Mouse (Mus musculus): ENCODE measurements at regions not wholly inside any gene's neighbourhood (a gene's known extent, or its start where the extent isn't known, plus 50 kb on each side); places are given as distances from the start of the nearest gene placed in this dataset.

DNA sequence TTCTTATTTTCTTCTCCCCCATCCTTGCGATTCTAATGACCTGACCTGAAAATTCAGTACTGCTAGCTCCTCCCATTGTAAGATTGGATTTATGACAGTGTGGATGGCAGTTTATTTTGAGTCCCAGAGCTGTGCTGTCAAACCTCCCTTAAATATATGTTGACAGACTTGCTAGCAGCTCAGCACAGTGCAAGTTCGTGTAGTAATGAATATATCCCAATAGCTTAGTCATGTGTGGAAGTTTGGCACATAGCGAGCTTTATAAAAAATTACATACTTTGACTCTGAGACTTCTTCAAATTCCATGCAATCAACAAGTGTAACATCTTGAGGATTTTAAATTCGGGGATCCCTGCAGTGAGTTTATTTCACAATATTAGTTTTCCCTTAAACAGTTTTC, 243.5 kb downstream of the Slc16a7 start:
- no peaks in the 10 kb centered on the region for H3K36me3 ChIP-seq (ENCODE audit: control insufficient read depth, insufficient read depth, low read length, poor library complexity, severe bottlenecking)
- TF ChIP-seq MAFK (IDR thresholded peaks at IDR 0.05; ENCODE audit: insufficient read depth, low read depth, low read length) (no peak), HCFC1 (IDR thresholded peaks at IDR 0.05; ENCODE audit: borderline replicate concordance, insufficient read depth, low read length) (no peak), ZC3H11A (IDR thresholded peaks at IDR 0.05; ENCODE audit: borderline replicate concordance, low read depth, low read length) (no peak), ZNF384 (IDR thresholded peaks at IDR 0.05; ENCODE audit: low read depth, low read length) (no peak), CHD2 (IDR thresholded peaks at IDR 0.05; ENCODE audit: low read depth, low read length) (no peak)
- no peak overlapping the region for H3K9ac ChIP-seq (ENCODE audit: insufficient read depth, low read depth, low read length, poor library complexity, severe bottlenecking)
- no peak overlapping the region for H3K4me3 ChIP-seq (ENCODE audit: insufficient read depth in 1 of 2, low read depth in 1 of 2, low read length in 2 of 2, poor library complexity in 1 of 2, severe bottlenecking in 1 of 2)
- DNase-seq (ENCODE audit: low read depth, low spot score): no peak
- in situ Hi-C loops (cut with MboI; ENCODE audit: low sequenced_read_pairs in 2 of 2, unreplicated experiment in 2 of 2): no loop called here
- H3K4me1 ChIP-seq (ENCODE audit: control insufficient read depth in 2 of 2, insufficient read depth in 2 of 2, low read length in 2 of 2, poor library complexity in 1 of 2): no peaks in the 10 kb centered on the region
- no peaks in the 10 kb centered on the region for H3K9me3 ChIP-seq (ENCODE audit: control insufficient read depth, insufficient read depth, low read depth, low read length)
- no peak overlapping the region for H3K27ac ChIP-seq (ENCODE audit: insufficient read depth, low read depth, low read length, poor library complexity, severe bottlenecking)

DNA sequence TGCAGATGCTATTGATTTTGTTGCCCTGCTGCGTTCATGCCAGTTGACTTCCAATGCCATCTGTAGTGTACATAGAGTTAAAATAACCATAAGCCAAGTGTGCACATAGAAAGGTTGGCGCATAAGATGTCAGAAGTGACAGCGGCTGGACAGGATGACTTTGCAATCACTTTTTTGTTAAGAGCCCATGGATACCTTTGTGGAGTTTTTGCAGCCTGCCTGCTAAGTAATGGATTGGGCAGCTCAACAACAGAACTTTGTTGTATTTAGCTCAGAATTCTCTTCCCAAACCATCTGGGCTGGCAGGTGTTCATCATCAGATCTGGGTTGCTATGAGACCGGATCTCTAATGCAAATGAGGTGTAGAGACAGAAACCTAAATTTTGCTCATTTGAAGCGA, 267.5 kb downstream of the Slc16a7 start:
- Histone ChIP-seq H3K4me3 (ENCODE audit: insufficient read depth in 1 of 2, low read depth in 1 of 2, low read length in 2 of 2, poor library complexity in 1 of 2, severe bottlenecking in 1 of 2) (no peak overlapping the region), H3K27ac (ENCODE audit: insufficient read depth, low read depth, low read length, poor library complexity, severe bottlenecking) (no peak overlapping the region), H3K9ac (ENCODE audit: insufficient read depth, low read depth, low read length, poor library complexity, severe bottlenecking) (no peak overlapping the region), H3K36me3 (ENCODE audit: control insufficient read depth, insufficient read depth, low read length, poor library complexity, severe bottlenecking) (no peaks in the 10 kb centered on the region), H3K4me1 (ENCODE audit: control insufficient read depth in 2 of 2, insufficient read depth in 2 of 2, low read length in 2 of 2, poor library complexity in 1 of 2) (no peaks in the 10 kb centered on the region), H3K9me3 (ENCODE audit: control insufficient read depth, insufficient read depth, low read depth, low read length) (no peaks in the 10 kb centered on the region)
- no peak for TF ChIP-seq MAFK (IDR thresholded peaks at IDR 0.05; ENCODE audit: insufficient read depth, low read depth, low read length)
- TF ChIP-seq CHD2 (IDR thresholded peaks at IDR 0.05; ENCODE audit: low read depth, low read length): no peak
- no peak for TF ChIP-seq ZC3H11A (IDR thresholded peaks at IDR 0.05; ENCODE audit: borderline replicate concordance, low read depth, low read length)
- no peak for TF ChIP-seq HCFC1 (IDR thresholded peaks at IDR 0.05; ENCODE audit: borderline replicate concordance, insufficient read depth, low read length)
- TF ChIP-seq ZNF384 (IDR thresholded peaks at IDR 0.05; ENCODE audit: low read depth, low read length): no peak
- DNase-seq (ENCODE audit: low read depth, low spot score): no peak
- in situ Hi-C loops (cut with MboI; ENCODE audit: low sequenced_read_pairs in 2 of 2, unreplicated experiment in 2 of 2): loop anchor here in 1 of 2 experiments (25.0 kb wide), 2 partner anchors 291 to 416 kb away; no protein-coding TSS in a partner anchor

DNA sequence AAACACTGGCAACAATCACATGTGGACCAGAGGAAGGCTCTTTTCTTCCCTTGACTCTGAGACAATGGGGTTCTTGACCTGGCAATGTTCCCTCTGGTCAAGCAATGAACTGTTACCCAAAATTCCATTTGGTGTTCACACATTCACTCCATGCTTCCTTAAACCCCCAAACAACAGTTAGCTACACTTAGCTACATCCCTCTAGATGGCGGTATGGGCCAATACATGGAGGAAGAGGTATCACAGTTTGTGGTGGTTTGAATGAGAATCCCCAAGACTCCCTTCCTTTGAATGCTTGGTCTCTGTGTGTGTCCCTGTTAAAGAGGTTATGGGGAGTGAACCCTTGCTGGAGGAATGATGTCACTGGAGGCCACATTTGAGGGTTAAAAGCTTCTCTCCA, 274.9 kb downstream of the Slc16a7 start:
- H3K4me3 ChIP-seq (ENCODE audit: insufficient read depth in 1 of 2, low read depth in 1 of 2, low read length in 2 of 2, poor library complexity in 1 of 2, severe bottlenecking in 1 of 2): no peak overlapping the region
- TF ChIP-seq HCFC1 (IDR thresholded peaks at IDR 0.05; ENCODE audit: borderline replicate concordance, insufficient read depth, low read length): no peak
- no peak for TF ChIP-seq CHD2 (IDR thresholded peaks at IDR 0.05; ENCODE audit: low read depth, low read length)
- TF ChIP-seq ZNF384 (IDR thresholded peaks at IDR 0.05; ENCODE audit: low read depth, low read length): no peak
- no peak for TF ChIP-seq MAFK (IDR thresholded peaks at IDR 0.05; ENCODE audit: insufficient read depth, low read depth, low read length)
- peak; percentile 65; the same call in 1 of the 2 replicates for TF ChIP-seq ZC3H11A (IDR thresholded peaks at IDR 0.05; ENCODE audit: borderline replicate concordance, low read depth, low read length)
- no peak overlapping the region for H3K27ac ChIP-seq (ENCODE audit: insufficient read depth, low read depth, low read length, poor library complexity, severe bottlenecking)
- no peaks in the 10 kb centered on the region for H3K9me3 ChIP-seq (ENCODE audit: control insufficient read depth, insufficient read depth, low read depth, low read length)
- no peaks in the 10 kb centered on the region for H3K36me3 ChIP-seq (ENCODE audit: control insufficient read depth, insufficient read depth, low read length, poor library complexity, severe bottlenecking)
- H3K9ac ChIP-seq (ENCODE audit: insufficient read depth, low read depth, low read length, poor library complexity, severe bottlenecking): no peak overlapping the region
- peak; percentile 47 for DNase-seq (ENCODE audit: low read depth, low spot score)
- H3K4me1 ChIP-seq (ENCODE audit: control insufficient read depth in 2 of 2, insufficient read depth in 2 of 2, low read length in 2 of 2, poor library complexity in 1 of 2): no peaks in the 10 kb centered on the region
- in situ Hi-C loops (cut with MboI; ENCODE audit: low sequenced_read_pairs in 2 of 2, unreplicated experiment in 2 of 2): loop anchor here in 1 of 2 experiments (25.0 kb wide), 2 partner anchors 298 to 423 kb away; no protein-coding TSS in a partner anchor

DNA sequence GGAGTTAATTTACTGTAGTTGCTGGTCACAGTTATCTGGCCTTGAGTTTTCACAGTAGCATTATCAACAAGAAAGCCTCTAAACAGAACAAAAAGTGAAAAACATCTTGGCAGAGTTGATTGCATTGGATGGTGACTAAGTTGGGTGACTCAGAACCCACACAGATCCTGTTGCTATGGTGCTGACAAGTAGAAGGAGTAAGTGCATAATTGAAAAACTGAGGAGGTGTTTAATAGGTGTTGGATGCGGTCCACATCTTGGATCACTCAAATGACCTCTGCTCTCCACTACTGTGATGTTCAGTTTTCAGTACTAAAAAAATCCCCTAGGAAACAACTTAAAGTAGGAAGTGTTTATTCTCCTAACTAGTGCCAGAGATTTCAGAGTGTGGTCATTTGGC, 280.3 kb downstream of the Slc16a7 start:
- DNase-seq (ENCODE audit: low read depth, low spot score): no peak
- Histone ChIP-seq H3K4me1 (ENCODE audit: control insufficient read depth in 2 of 2, insufficient read depth in 2 of 2, low read length in 2 of 2, poor library complexity in 1 of 2) (no peaks in the 10 kb centered on the region), H3K9ac (ENCODE audit: insufficient read depth, low read depth, low read length, poor library complexity, severe bottlenecking) (no peak overlapping the region), H3K27ac (ENCODE audit: insufficient read depth, low read depth, low read length, poor library complexity, severe bottlenecking) (no peak overlapping the region), H3K4me3 (ENCODE audit: insufficient read depth in 1 of 2, low read depth in 1 of 2, low read length in 2 of 2, poor library complexity in 1 of 2, severe bottlenecking in 1 of 2) (no peak overlapping the region), H3K9me3 (ENCODE audit: control insufficient read depth, insufficient read depth, low read depth, low read length) (no peaks in the 10 kb centered on the region), H3K36me3 (ENCODE audit: control insufficient read depth, insufficient read depth, low read length, poor library complexity, severe bottlenecking) (no peaks in the 10 kb centered on the region)
- in situ Hi-C loops (cut with MboI; ENCODE audit: low sequenced_read_pairs in 2 of 2, unreplicated experiment in 2 of 2): loop anchor here in 1 of 2 experiments (25.0 kb wide), 2 partner anchors 303 to 428 kb away; no protein-coding TSS in a partner anchor
- TF ChIP-seq ZC3H11A (IDR thresholded peaks at IDR 0.05; ENCODE audit: borderline replicate concordance, low read depth, low read length): no peak
- no peak for TF ChIP-seq CHD2 (IDR thresholded peaks at IDR 0.05; ENCODE audit: low read depth, low read length)
- TF ChIP-seq MAFK (IDR thresholded peaks at IDR 0.05; ENCODE audit: insufficient read depth, low read depth, low read length): no peak
- TF ChIP-seq ZNF384 (IDR thresholded peaks at IDR 0.05; ENCODE audit: low read depth, low read length): no peak
- no peak for TF ChIP-seq HCFC1 (IDR thresholded peaks at IDR 0.05; ENCODE audit: borderline replicate concordance, insufficient read depth, low read length)

DNA sequence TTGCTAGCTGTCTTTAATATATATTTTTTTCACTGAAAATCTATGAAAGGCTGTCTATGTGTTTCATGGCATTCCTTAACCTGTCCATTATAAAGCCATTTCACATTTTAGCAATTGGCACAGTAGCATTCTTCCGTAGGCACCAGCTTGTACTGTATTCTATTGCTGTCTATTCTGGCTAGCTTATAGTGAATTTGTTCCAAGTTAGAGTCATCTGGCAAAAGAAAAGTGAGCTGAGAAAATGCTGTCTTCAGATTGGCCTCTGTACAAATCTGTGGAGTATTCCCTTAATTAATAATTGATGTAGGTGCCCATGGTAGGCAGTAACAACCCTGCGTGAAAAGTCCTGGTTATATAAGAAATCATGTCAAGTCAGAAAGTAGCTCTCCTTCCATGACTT, 304.3 kb downstream of the Slc16a7 start:
- in situ Hi-C loops (cut with MboI; ENCODE audit: low sequenced_read_pairs in 2 of 2, unreplicated experiment in 2 of 2): no loop called here
- Histone ChIP-seq H3K27ac (ENCODE audit: insufficient read depth, low read depth, low read length, poor library complexity, severe bottlenecking) (no peak overlapping the region), H3K36me3 (ENCODE audit: control insufficient read depth, insufficient read depth, low read length, poor library complexity, severe bottlenecking) (no peaks in the 10 kb centered on the region), H3K4me1 (ENCODE audit: control insufficient read depth in 2 of 2, insufficient read depth in 2 of 2, low read length in 2 of 2, poor library complexity in 1 of 2) (no peaks in the 10 kb centered on the region), H3K9me3 (ENCODE audit: control insufficient read depth, insufficient read depth, low read depth, low read length) (no peaks in the 10 kb centered on the region), H3K9ac (ENCODE audit: insufficient read depth, low read depth, low read length, poor library complexity, severe bottlenecking) (no peak overlapping the region), H3K4me3 (ENCODE audit: insufficient read depth in 1 of 2, low read depth in 1 of 2, low read length in 2 of 2, poor library complexity in 1 of 2, severe bottlenecking in 1 of 2) (no peak overlapping the region)
- no peak for DNase-seq (ENCODE audit: low read depth, low spot score)
- TF ChIP-seq CHD2 (IDR thresholded peaks at IDR 0.05; ENCODE audit: low read depth, low read length): no peak
- TF ChIP-seq ZNF384 (IDR thresholded peaks at IDR 0.05; ENCODE audit: low read depth, low read length): no peak
- TF ChIP-seq ZC3H11A (IDR thresholded peaks at IDR 0.05; ENCODE audit: borderline replicate concordance, low read depth, low read length): no peak

Measured in ES-E14 (cell line).